Mouse (Mus musculus) CH12.LX (cell line): ENCODE data around the gene Grk3. TPM values are rescaled to one million over a fixed set of nuclear protein-coding genes. Genes with fewer than 3 reads are reported as not detected.

Source experiments
- DNase-seq: peaks from one replicate; pipeline ENCODE4 v3.0.0-alpha.2; 2013; ENCODE audit errors: extremely low read depth
- H3K27ac ChIP-seq: 2 replicates; pipeline ENCODE4 v1.5.1; 2012; ENCODE audit warnings: low read depth, mild to moderate bottlenecking, control low read depth, moderate library complexity; ENCODE audit not compliant: insufficient read depth
- H3K27me3 ChIP-seq: replicated peaks from 2 replicates; pipeline ENCODE3; 2012; ENCODE audit warnings: inconsistent platforms
- H3K36me3 ChIP-seq, 2 experiments: replicated peaks in 1 of 2; 2 replicates each; pipeline versions ENCODE3 to v1.6.1; 2012; ENCODE audit warnings: inconsistent platforms in 1 of 2, low read length in 1 of 2, mild to moderate bottlenecking in 1 of 2, mixed read lengths in 1 of 2, moderate library complexity in 1 of 2; ENCODE audit not compliant: control insufficient read depth in 1 of 2, insufficient read depth in 1 of 2
- H3K4me1 ChIP-seq, 2 experiments: 2 replicates each; pipeline ENCODE4 v1.6.1; 2012; ENCODE audit warnings: inconsistent platforms in 1 of 2, moderate library complexity in 1 of 2; ENCODE audit not compliant: insufficient read depth in 2 of 2, control insufficient read depth in 1 of 2
- H3K4me2 ChIP-seq: 2 replicates; pipeline ENCODE4 v1.6.1; 2012; ENCODE audit warnings: low read depth, mild to moderate bottlenecking, control low read depth; ENCODE audit not compliant: poor library complexity, insufficient read depth, severe bottlenecking
- H3K4me3 ChIP-seq, 3 experiments: fragments of 150-350 bp in 1 of 3; sonication (generic) in 1 of 3; replicated peaks in 1 of 3; 2 replicates each; pipeline versions ENCODE3 to v1.5.1; 2011 to 2012; ENCODE audit warnings: low read depth in 2 of 3, low read length in 2 of 3, mild to moderate bottlenecking in 2 of 3, moderate library complexity in 2 of 3, control low read depth in 1 of 3, improper control_type of control experiment in 1 of 3, inconsistent platforms in 1 of 3, mixed read lengths in 1 of 3; ENCODE audit not compliant: poor library complexity in 1 of 3
- H3K79me2 ChIP-seq: replicated peaks from 2 replicates; pipeline ENCODE4 v1.6.1; 2012; ENCODE audit warnings: mild to moderate bottlenecking, moderate library complexity; ENCODE audit not compliant: control insufficient read depth, poor library complexity, insufficient read depth, severe bottlenecking; ENCODE audit errors: extremely low read depth
- H3K9ac ChIP-seq: 2 replicates; pipeline ENCODE4 v1.6.1; 2012; ENCODE audit warnings: low read depth, mild to moderate bottlenecking, control low read depth, moderate library complexity; ENCODE audit not compliant: insufficient read depth
- H3K9me3 ChIP-seq: replicated peaks from 2 replicates; pipeline ENCODE3; 2012; ENCODE audit warnings: low read length, inconsistent platforms, mixed read lengths
- BHLHE40 ChIP-seq: IDR thresholded peaks from 2 replicates; pipeline ENCODE4 v1.6.1; 2011; ENCODE audit warnings: mild to moderate bottlenecking, low read depth, low read length, improper control_type of control experiment
- CHD2 ChIP-seq: IDR thresholded peaks from 2 replicates; pipeline ENCODE4 v1.6.1; 2011; ENCODE audit warnings: low read length, improper control_type of control experiment
- CTCF ChIP-seq, 2 experiments: IDR thresholded peaks in 1 of 2; conservative IDR thresholded peaks in 1 of 2; 2 replicates each; pipeline ENCODE4 v1.5.1; 2011 to 2012; ENCODE audit warnings: low read depth in 2 of 2, low read length in 2 of 2, improper control_type of control experiment in 1 of 2, inconsistent platforms in 1 of 2, mild to moderate bottlenecking in 1 of 2, moderate library complexity in 1 of 2
- E2F4 ChIP-seq: IDR thresholded peaks from 2 replicates; pipeline ENCODE4 v1.6.1; 2011; ENCODE audit warnings: low read depth, low read length, improper control_type of control experiment; ENCODE audit not compliant: insufficient replicate concordance
- ETS1 ChIP-seq: conservative IDR thresholded peaks from 2 replicates; pipeline ENCODE4 v1.6.1; 2012; ENCODE audit warnings: low read depth, mild to moderate bottlenecking, inconsistent platforms, low read length, improper control_type of control experiment, moderate library complexity
- IRF4 ChIP-seq: IDR thresholded peaks from 2 replicates; pipeline ENCODE4 v1.6.1; 2014; ENCODE audit warnings: low read depth, mild to moderate bottlenecking, inconsistent platforms, low read length, improper control_type of control experiment
- JUN ChIP-seq: IDR thresholded peaks from 2 replicates; pipeline ENCODE4 v1.6.1; 2011; ENCODE audit warnings: low read depth, mild to moderate bottlenecking, low read length, improper control_type of control experiment, moderate library complexity; ENCODE audit not compliant: insufficient read depth
- JUND ChIP-seq: conservative IDR thresholded peaks from 2 replicates; pipeline ENCODE4 v1.6.1; 2011; ENCODE audit warnings: low read depth, low read length, improper control_type of control experiment
- MAFK ChIP-seq: IDR thresholded peaks from 2 replicates; pipeline ENCODE4 v1.6.1; 2011; ENCODE audit warnings: low read length, improper control_type of control experiment; ENCODE audit not compliant: insufficient replicate concordance
- MEF2A ChIP-seq: IDR thresholded peaks from 2 replicates; pipeline ENCODE4 v1.6.1; 2014; ENCODE audit warnings: low read depth, mild to moderate bottlenecking, inconsistent platforms, low read length, improper control_type of control experiment, borderline replicate concordance
- MXI1 ChIP-seq: IDR thresholded peaks from 2 replicates; pipeline ENCODE4 v1.6.1; 2011; ENCODE audit warnings: mild to moderate bottlenecking, low read depth, low read length, improper control_type of control experiment
- MYC ChIP-seq: IDR thresholded peaks from 2 replicates; pipeline ENCODE4 v1.6.1; 2011; ENCODE audit warnings: low read depth, mild to moderate bottlenecking, improper control_type of control experiment, low read length
- NELFE ChIP-seq: IDR thresholded peaks from 2 replicates; pipeline ENCODE4 v1.6.1; 2011; ENCODE audit warnings: low read depth, low read length, improper control_type of control experiment
- NRF1 ChIP-seq: IDR thresholded peaks from 2 replicates; pipeline ENCODE4 v1.6.1; 2014; ENCODE audit warnings: low read depth, mild to moderate bottlenecking, inconsistent platforms, low read length, improper control_type of control experiment, moderate library complexity
- POLR2A ChIP-seq: IDR thresholded peaks from 2 replicates; pipeline ENCODE4 v1.6.1; 2011; ENCODE audit warnings: low read depth, mild to moderate bottlenecking, improper control_type of control experiment, low read length
- RAD21 ChIP-seq: IDR thresholded peaks from 2 replicates; pipeline ENCODE4 v1.6.1; 2011; ENCODE audit warnings: low read depth, mild to moderate bottlenecking, low read length, improper control_type of control experiment, moderate library complexity
- RCOR1 ChIP-seq: conservative IDR thresholded peaks from 2 replicates; pipeline ENCODE4 v1.6.1; 2012; ENCODE audit warnings: low read depth, mild to moderate bottlenecking, inconsistent platforms, low read length, improper control_type of control experiment
- SMC3 ChIP-seq: IDR thresholded peaks from 2 replicates; pipeline ENCODE4 v1.6.1; 2011; ENCODE audit warnings: low read depth, low read length, improper control_type of control experiment
- TBP ChIP-seq: conservative IDR thresholded peaks from 2 replicates; pipeline ENCODE4 v1.6.1; 2011; ENCODE audit warnings: low read depth, low read length, improper control_type of control experiment
- UBTF ChIP-seq: IDR thresholded peaks from 2 replicates; pipeline ENCODE4 v1.6.1; 2012; ENCODE audit warnings: low read depth, mild to moderate bottlenecking, inconsistent platforms, low read length, improper control_type of control experiment, moderate library complexity
- USF1 ChIP-seq: IDR thresholded peaks from 2 replicates; pipeline ENCODE4 v1.6.1; 2014; ENCODE audit warnings: low read depth, mild to moderate bottlenecking, inconsistent platforms, low read length, improper control_type of control experiment
- USF2 ChIP-seq: conservative IDR thresholded peaks from 2 replicates; pipeline ENCODE4 v1.6.1; 2011; ENCODE audit warnings: low read depth, low read length, improper control_type of control experiment
- ZKSCAN1 ChIP-seq: IDR thresholded peaks from 2 replicates; pipeline ENCODE4 v1.6.1; 2012; ENCODE audit warnings: low read depth, inconsistent platforms, low read length, improper control_type of control experiment, borderline replicate concordance
- dilution Hi-C: fragments of 300-500 bp; cut with MboI; formaldehyde crosslinking; loops from 2 replicates; pipeline ENCODE4 v1.14.3; 2020; ENCODE audit warnings: low sequenced_read_pairs; ENCODE audit not compliant: extremely low pct_unique_long_range_greater_than_20kb, extremely low pct_ligation_motif_present
- in situ Hi-C: fragments of 300-500 bp; cut with MboI; formaldehyde crosslinking; loops from 3 replicates; pipeline ENCODE4 v1.14.3; 2019; ENCODE audit warnings: low sequenced_read_pairs, low pct_ligation_motif_present, low pct_unique_long_range_greater_than_20kb, mixed read lengths
- polyA plus RNA-seq: library from polyadenylated mRNA; unstranded; fragments of >175 nt; gene quantifications from 2 replicates; pipeline ENCODE4 v1.2.1, GENCODE M21; 2012; ENCODE audit warnings: low read depth; ENCODE audit not compliant: insufficient read length
- total RNA-seq, 2 experiments: library from RNA; depleted of rRNA; stranded (reverse); fragments of 300-350 nt in 1 of 2; fragments of >200 nt in 1 of 2; gene quantifications; 2 replicates each; pipeline ENCODE4 v1.2.3; 2012 to 2014

Gene Grk3
- total and polyA plus RNA-seq, 3 experiments, result not detected

GRCm38 (mm10) chr5:112888651-112889050 is 126.9 kb downstream of the Grk3 start:
- in situ Hi-C loops (no loop called here), dilution Hi-C loops (no loop called here)
- Histone ChIP-seq H3K9ac (no peak overlapping the region), H3K27me3 (no peaks in the 10 kb centered on the region), H3K9me3 (peaks cover 89% of the 10 kb centered on the region), H3K4me1 (no peaks in the 10 kb centered on the region), H3K4me2 (no peak overlapping the region), H3K36me3 (no peaks in the 10 kb centered on the region), H3K79me2 (no peaks in the 10 kb centered on the region), H3K27ac (no peak overlapping the region), H3K4me3 (no peak overlapping the region)
- no peak for TF ChIP-seq SMC3
- TF ChIP-seq USF1, result no peak
- no peak for TF ChIP-seq JUN
- no peak for TF ChIP-seq MEF2A
- no peak for TF ChIP-seq NELFE
- no peak for TF ChIP-seq E2F4
- no peak for TF ChIP-seq TBP
- TF ChIP-seq CHD2, result no peak
- no peak for TF ChIP-seq ZKSCAN1
- no peak for TF ChIP-seq MXI1
- TF ChIP-seq USF2, result no peak
- TF ChIP-seq IRF4, result no peak
- no peak for TF ChIP-seq POLR2A
- TF ChIP-seq NRF1, result no peak
- TF ChIP-seq BHLHE40, result no peak
- TF ChIP-seq RAD21, result no peak
- no peak for TF ChIP-seq MYC
- TF ChIP-seq RCOR1, result no peak
- DNase-seq, result no peak

GRCm38 (mm10) chr5:112886687-112887491 is 128.7 kb downstream of the Grk3 start:
- in situ Hi-C loops (no loop called here), dilution Hi-C loops (no loop called here)
- no peaks in the 10 kb centered on the region for H3K4me1 ChIP-seq
- no peak for TF ChIP-seq E2F4
- no peak for TF ChIP-seq TBP
- no peak for TF ChIP-seq NELFE
- no peak for TF ChIP-seq JUN
- TF ChIP-seq MEF2A, result no peak
- TF ChIP-seq USF1, result no peak
- TF ChIP-seq MAFK, result no peak
- TF ChIP-seq IRF4, result no peak
- TF ChIP-seq JUND, result no peak
- no peak for TF ChIP-seq CTCF (conservative IDR thresholded peaks at IDR 0.05 in 1 of 2, IDR thresholded peaks at IDR 0.05 in 1 of 2; ENCODE audit: low read depth in 2 of 2, low read length in 2 of 2)
- no peak for TF ChIP-seq UBTF
- TF ChIP-seq ETS1, result no peak
- DNase-seq, result no peak
- H3K4me2 ChIP-seq, result no peak overlapping the region
- H3K9ac ChIP-seq, result no peak overlapping the region
- peaks cover 82% of the 10 kb centered on the region for H3K9me3 ChIP-seq
- no peak overlapping the region for H3K27ac ChIP-seq
- H3K79me2 ChIP-seq, result no peaks in the 10 kb centered on the region
- H3K27me3 ChIP-seq, result no peaks in the 10 kb centered on the region
- no peaks in the 10 kb centered on the region for H3K36me3 ChIP-seq
- H3K4me3 ChIP-seq, result no peak overlapping the region
